Mouse (Mus musculus) forebrain, embryonic 10.5 days (tissue): ENCODE measurements around the gene Uprt. TPM values are rescaled to one million over a fixed set of nuclear protein-coding genes. Genes with fewer than 3 reads are reported as not detected.

Experiments
- DNase-seq: peaks from one replicate; pipeline ENCODE4 v3.0.0-alpha.2; 2017; ENCODE audit warnings: low spot score; ENCODE audit errors: extremely low spot score
- H3K27ac ChIP-seq: fragments of 300-500 bp; sonication (generic); 2 replicates; pipeline ENCODE4 v1.5.1; 2016; ENCODE audit warnings: mild to moderate bottlenecking
- H3K27me3 ChIP-seq: fragments of 300-500 bp; sonication (generic); 2 replicates; pipeline ENCODE4 v1.6.1; 2016; ENCODE audit warnings: mild to moderate bottlenecking; ENCODE audit not compliant: poor library complexity, severe bottlenecking
- H3K36me3 ChIP-seq: fragments of 300-500 bp; sonication (generic); replicated peaks from 2 replicates; pipeline ENCODE4 v1.6.1; 2016; ENCODE audit warnings: mild to moderate bottlenecking, moderate library complexity
- H3K4me1 ChIP-seq: fragments of 300-500 bp; sonication (generic); 2 replicates; pipeline ENCODE4 v1.6.1; 2016
- H3K4me3 ChIP-seq: fragments of 300-500 bp; sonication (generic); 2 replicates; pipeline ENCODE4 v1.5.1; 2016; ENCODE audit warnings: mild to moderate bottlenecking, moderate library complexity
- H3K9me3 ChIP-seq: fragments of 300-500 bp; sonication (generic); 2 replicates; pipeline ENCODE4 v1.6.1; 2016; ENCODE audit warnings: mild to moderate bottlenecking, moderate library complexity
- WGBS: fragments of 180-500 bp; shearing (Covaris S2); methylation state at CpG from one replicate; pipeline ENCODE4 v1.1.7; 2016; 5-methylcytosine and 5-hydroxymethylcytosine counted together
- polyA plus RNA-seq: library from polyadenylated mRNA; unstranded; fragments of >200 nt; fragmentation: Nextera tagmentation; extraction: Ambion mirVana; gene quantifications from 2 replicates; pipeline ENCODE4 v1.2.1, GENCODE M21; 2016

The Uprt gene
- polyA plus RNA-seq, 1 experiment from 2014 or later: 1.3 TPM

DNA sequence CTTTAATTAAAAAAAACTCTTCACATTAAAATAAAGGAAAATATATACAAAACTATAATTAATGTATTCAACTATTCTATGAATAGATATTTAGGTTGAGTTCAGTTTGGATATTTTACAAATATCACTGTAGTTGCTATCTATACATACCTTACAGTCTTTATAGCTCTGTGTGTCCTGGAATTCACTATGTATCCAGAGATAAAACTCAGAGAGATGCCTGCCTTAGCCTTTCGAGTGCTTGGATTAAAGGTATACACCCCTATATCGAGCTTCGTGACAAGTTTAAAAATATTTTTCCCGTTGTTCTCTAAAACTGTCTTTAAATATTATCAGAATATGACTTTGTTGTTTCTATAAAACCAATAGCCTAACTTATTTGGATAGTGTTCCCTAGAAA, 60.0 kb downstream of the Uprt start:
- no peak for DNase-seq
- Histone ChIP-seq H3K27ac (no peak overlapping the region), H3K9me3 (no peaks in the 10 kb centered on the region), H3K36me3 (no peaks in the 10 kb centered on the region), H3K4me3 (no peak overlapping the region), H3K4me1 (no peaks in the 10 kb centered on the region), H3K27me3 (peaks cover 85% of the 10 kb centered on the region)
- 90% methylated on average over 4 of the region's 4 CpGs for WGBS

DNA sequence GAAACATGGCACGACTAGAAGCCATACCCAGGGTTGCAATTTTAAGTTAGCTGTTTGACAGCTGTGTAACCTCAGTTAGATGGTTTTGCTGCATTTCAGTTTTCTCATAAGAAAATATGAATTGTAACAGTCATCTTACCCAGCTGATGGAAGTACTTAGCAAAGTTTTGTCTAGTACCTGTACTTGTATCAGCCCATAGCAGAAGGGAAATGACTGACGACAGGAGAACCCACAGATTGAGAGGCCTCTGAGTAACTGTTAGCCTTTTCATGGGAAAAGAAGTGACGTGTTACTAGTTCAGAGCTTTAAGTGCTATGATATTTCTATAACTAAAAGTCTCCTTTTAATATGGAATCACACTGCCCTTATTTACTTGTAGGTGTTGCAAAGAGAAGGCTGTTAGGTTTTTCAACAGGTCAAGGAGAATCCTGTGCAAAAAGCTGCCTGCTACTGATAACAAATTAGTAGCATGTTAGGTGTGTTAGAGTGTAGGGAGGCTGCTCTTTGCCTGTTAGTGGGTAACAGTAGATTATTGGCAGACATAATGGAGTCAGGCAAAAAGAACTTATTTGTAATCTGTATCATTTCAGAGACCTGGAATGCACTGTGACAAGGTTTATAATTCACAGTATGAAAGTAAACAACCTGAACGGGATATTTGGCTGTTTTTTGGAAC, 61.4 kb downstream of the Uprt start:
- Histone ChIP-seq H3K9me3 (no peaks in the 10 kb centered on the region), H3K4me1 (no peaks in the 10 kb centered on the region), H3K4me3 (no peak overlapping the region), H3K27me3 (peaks cover 85% of the 10 kb centered on the region), H3K27ac (no peak overlapping the region), H3K36me3 (no peaks in the 10 kb centered on the region)
- 82% methylated on average over 4 of the region's 4 CpGs for WGBS
- no peak for DNase-seq

DNA sequence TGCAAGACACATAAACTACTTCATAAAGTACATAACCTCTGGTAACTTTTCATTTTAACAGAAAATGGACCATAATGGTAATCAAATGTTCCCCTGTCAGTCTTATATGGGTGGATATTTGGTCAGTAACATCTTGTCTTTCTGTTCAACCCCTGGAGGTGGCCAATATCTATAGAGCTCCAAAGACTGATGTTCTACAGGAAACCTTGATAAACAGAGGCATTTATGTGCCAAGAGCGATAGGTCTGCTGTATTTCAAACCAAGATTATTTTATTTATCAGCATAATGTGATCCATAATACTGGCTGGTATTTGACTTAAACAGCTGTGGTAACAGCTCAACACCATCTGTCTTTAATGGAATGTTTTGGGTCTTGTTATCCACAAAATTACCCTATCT, 62.7 kb downstream of the Uprt start:
- no peak for DNase-seq
- H3K27me3 ChIP-seq: peaks cover 85% of the 10 kb centered on the region
- no peak overlapping the region for H3K27ac ChIP-seq
- no peaks in the 10 kb centered on the region for H3K4me1 ChIP-seq
- no peaks in the 10 kb centered on the region for H3K36me3 ChIP-seq
- H3K9me3 ChIP-seq: no peaks in the 10 kb centered on the region
- H3K4me3 ChIP-seq: no peak overlapping the region
- 92% methylated on average over 1 of the region's 1 CpGs for WGBS

Other genes with a start within 250 kb of the Uprt start
- 13.6 and 14.4 TPM in 2 replicates for gene Abcb7, start 69.0 kb upstream of the Uprt start, polyA plus RNA-seq
- gene Zdhhc15, start 188.2 kb downstream of the Uprt start, polyA plus RNA-seq: 10.2 and 11.8 TPM in 2 replicates